21 mouse cellular contexts compared by ENCODE assay signal in genomic region chr5:38418799-38419198, GRCm38 (mm10).
DNase-seq lines count a peak whose midpoint lies in the region; ATAC-seq and TF ChIP-seq lines count a peak whose summit lies in the region.
"Had no signal": no experiment of that assay in that cellular context is flagged by ENCODE, and none has a peak within 500 bp of the region (broad histone marks: within the 10 kb centered on the region; RNA-seq: fewer than 3 reads in every experiment).

No protein-coding gene starts in this region.

- H3K27me3 ChIP-seq in forebrain, embryonic 13.5 days, result no peaks in the 10 kb centered on the region
- H3K27me3 ChIP-seq in forebrain, embryonic 12.5 days, result no peaks in the 10 kb centered on the region
- H3K27me3 ChIP-seq: embryonic facial prominence, embryonic 13.5 days; heart, embryonic 12.5 days; hindbrain, embryonic 15.5 days had no signal

- H3K9me3 ChIP-seq in forebrain, embryonic 13.5 days (replicated peaks), result no peaks in the 10 kb centered on the region
- peaks cover 6% of the 10 kb centered on the region; the same call in 1 of the 2 replicates for H3K9me3 ChIP-seq in forebrain, embryonic 12.5 days
- H3K9me3 ChIP-seq: G1E had no signal

- no peak overlapping the region for H3K9ac ChIP-seq in forebrain, embryonic 13.5 days
- no peak overlapping the region for H3K9ac ChIP-seq in forebrain, embryonic 12.5 days
- H3K9ac ChIP-seq: embryonic facial prominence, embryonic 13.5 days; heart, embryonic 12.5 days; hindbrain, embryonic 15.5 days had no signal

- H3K4me1 ChIP-seq in forebrain, embryonic 13.5 days, result peaks cover 4% of the 10 kb centered on the region
- H3K4me1 ChIP-seq in forebrain, embryonic 12.5 days, result peaks cover 8% of the 10 kb centered on the region
- H3K4me1 ChIP-seq: embryonic facial prominence, embryonic 13.5 days; heart, embryonic 12.5 days; hindbrain, embryonic 15.5 days had no signal

- DNase-seq in layer of hippocampus, adult 2 months (ENCODE audit: low spot score in 2 of 2), result peak in 1 of 2 experiments; percentile 76
- DNase-seq in layer of hippocampus, postnatal 36 days, result no peak
- peak; percentile 33 for DNase-seq in brain, adult 2 months (ENCODE audit: low read depth, low spot score)
- peak; percentile 41 for DNase-seq in telencephalon, adult 2 months (ENCODE audit: low read depth, low spot score)
- DNase-seq in right cerebral cortex, postnatal 25 days, result no peak
- DNase-seq: adrenal gland, adult 8-10 months; adrenal gland, postnatal 36 days; B cell, adult 2 months; cerebellum, adult 18-20 months; cerebellum, adult 9-11 months; cerebellum, postnatal 36 days; gastrocnemius, adult 2 months; gastrocnemius, postnatal 25 days had no signal

- peak; percentile 57; the same call in 1 of the 2 replicates for ATAC-seq in forebrain, embryonic 13.5 days
- no peak for ATAC-seq in forebrain, embryonic 12.5 days (ENCODE audit: low FRiP score)
- ATAC-seq: CD4-positive, CD25-positive, alpha-beta regulatory T cell, adult 4 months; intestine, embryonic 16.5 days had no signal

- 84% methylated on average over 6 of the region's 6 CpGs for WGBS in forebrain, embryonic 13.5 days
- 81% methylated on average over 6 of the region's 6 CpGs for WGBS in forebrain, embryonic 12.5 days

- no peak overlapping the region for H3K27ac ChIP-seq in forebrain, embryonic 13.5 days
- no peak overlapping the region for H3K27ac ChIP-seq in forebrain, embryonic 12.5 days
- H3K27ac ChIP-seq in layer of hippocampus, adult 2 months, result peak overlapping the region; percentile 72
- H3K27ac ChIP-seq: embryonic facial prominence, embryonic 13.5 days; gastrocnemius, adult 2 months; hindbrain, embryonic 15.5 days had no signal

- H3K4me2 ChIP-seq in forebrain, embryonic 13.5 days, result no peak overlapping the region
- no peak overlapping the region for H3K4me2 ChIP-seq in forebrain, embryonic 12.5 days
- H3K4me2 ChIP-seq: embryonic facial prominence, embryonic 13.5 days; heart, embryonic 12.5 days; hindbrain, embryonic 15.5 days had no signal

- no peaks in the 10 kb centered on the region for H3K36me3 ChIP-seq in forebrain, embryonic 13.5 days (ENCODE audit: poor library complexity, severe bottlenecking)
- no peaks in the 10 kb centered on the region for H3K36me3 ChIP-seq in forebrain, embryonic 12.5 days (replicated peaks)
- H3K36me3 ChIP-seq: embryonic facial prominence, embryonic 13.5 days; G1E; heart, embryonic 12.5 days; hindbrain, embryonic 15.5 days had no signal

- no peak overlapping the region for H3K4me3 ChIP-seq in forebrain, embryonic 13.5 days
- no peak overlapping the region for H3K4me3 ChIP-seq in forebrain, embryonic 12.5 days (replicated peaks)
- no peak overlapping the region for H3K4me3 ChIP-seq in layer of hippocampus, adult 2 months
- H3K4me3 ChIP-seq: embryonic facial prominence, embryonic 13.5 days; gastrocnemius, adult 2 months; heart, embryonic 12.5 days; hindbrain, embryonic 15.5 days had no signal

- TF ChIP-seq CTCF in layer of hippocampus, adult 2 months (conservative IDR thresholded peaks at IDR 0.05), result no peak

Comparison
In these comparisons a context has a peak if more than half of its experiments do, and no peak if none do; other contexts are left out.
1. DNase-seq: peak in brain, adult 2 months (single experiment) and telencephalon, adult 2 months (single experiment); none in layer of hippocampus, postnatal 36 days (0 of 2) and right cerebral cortex, postnatal 25 days (single experiment).